Mouse (Mus musculus) cerebellum, postnatal 10 days (tissue): ENCODE measurements around the gene Ampd3.
A peak's percentile ranks its signal among the peaks of the same experiment; 100 is the strongest.

Experiments
- DNase-seq, 2 experiments: peaks; one replicate each; pipeline ENCODE4 v3.0.0; 2021; ENCODE audit warnings: mixed read lengths in 2 of 2

Ampd3 gene

GRCm38 (mm10) chr7:110768001-110768400 lies at the start of gene Ampd3:
TSS of gene Ampd3 (plus strand) at chr7:110768206.
- peak; percentile 39 to 53 for DNase-seq

GRCm38 (mm10) chr7:110718505-110718904 lies 49.5 kb upstream of the Ampd3 start:
- no peak for DNase-seq

DNA sequence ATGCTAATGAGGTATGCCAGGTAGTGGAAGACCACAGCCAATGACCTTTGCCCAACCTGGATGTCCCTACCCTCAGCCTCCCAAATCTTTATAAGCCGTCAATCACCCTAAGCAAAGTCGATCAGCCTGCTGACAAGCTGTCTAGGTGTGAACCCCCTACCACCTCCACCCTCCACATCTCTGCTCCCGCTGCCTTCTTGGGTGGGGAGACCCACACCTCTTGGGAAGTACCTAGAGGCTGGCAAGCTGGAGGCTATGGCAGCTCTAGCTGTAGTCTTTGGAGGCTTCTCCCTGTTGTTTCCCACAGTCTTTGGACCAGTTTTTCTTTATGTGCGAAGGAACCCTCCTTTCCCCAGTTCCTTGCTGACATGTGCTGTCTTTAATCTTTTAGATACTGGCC lies 48.1 kb upstream of the Ampd3 start:
- DNase-seq, result no peak

GRCm38 (mm10) chr7:110722183-110722582 lies 45.8 kb upstream of the Ampd3 start:
- DNase-seq, result peak; percentile 77 to 89

- DNase-seq, result peak; percentile 82 to 94
Measured at GRCm38 (mm10) chr7:110727049-110727448, 41.0 kb upstream of the Ampd3 start.

DNA sequence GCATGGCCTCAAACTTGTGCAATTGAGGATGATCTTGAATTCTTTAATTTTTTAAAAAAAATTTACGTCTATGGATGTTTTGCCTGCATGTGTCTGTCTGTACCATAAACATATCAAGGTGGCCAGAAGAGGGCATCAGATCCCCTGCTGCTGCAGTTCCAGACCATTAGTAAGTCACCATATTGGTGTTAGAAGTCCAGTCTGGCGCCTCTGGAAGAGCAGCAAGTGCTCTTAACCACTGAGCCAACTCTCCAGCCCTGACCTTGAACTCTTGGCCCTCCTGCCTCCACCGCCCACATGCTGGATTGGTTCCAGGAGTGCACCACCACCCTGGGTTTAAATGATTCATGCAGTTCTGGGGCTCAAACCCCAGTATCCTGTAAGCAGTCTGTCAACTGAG lies 39.1 kb upstream of the Ampd3 start:
- DNase-seq, result peak; percentile 55 to 64

- no peak for DNase-seq
Measured at GRCm38 (mm10) chr7:110729295-110729694, 38.7 kb upstream of the Ampd3 start.

GRCm38 (mm10) chr7:110731091-110731967 lies 36.7 kb upstream of the Ampd3 start:
- peak in 1 of 2 experiments; percentile 42 for DNase-seq

GRCm38 (mm10) chr7:110732001-110732632 lies 35.9 kb upstream of the Ampd3 start:
- DNase-seq, result no peak

DNA sequence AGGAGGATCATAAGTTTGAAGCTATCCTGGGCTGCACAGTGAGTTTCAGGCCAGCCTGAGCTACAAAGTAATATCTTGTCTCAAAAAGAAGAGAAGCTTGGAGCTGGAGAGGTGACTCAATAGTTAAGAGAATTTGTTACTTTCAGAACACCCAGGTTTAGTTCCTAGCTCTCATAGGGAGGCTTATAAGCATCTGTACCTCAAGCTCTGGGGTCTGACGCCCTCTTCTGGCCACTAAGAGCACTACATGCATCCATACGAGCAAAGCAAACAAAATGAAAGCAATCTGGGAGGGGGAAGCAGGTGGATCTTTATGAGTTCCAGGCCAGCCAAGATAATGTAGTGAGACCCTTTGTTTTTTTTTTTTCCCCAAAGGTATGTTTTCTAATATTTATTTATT lies 31.1 kb upstream of the Ampd3 start:
- DNase-seq, result no peak

DNA sequence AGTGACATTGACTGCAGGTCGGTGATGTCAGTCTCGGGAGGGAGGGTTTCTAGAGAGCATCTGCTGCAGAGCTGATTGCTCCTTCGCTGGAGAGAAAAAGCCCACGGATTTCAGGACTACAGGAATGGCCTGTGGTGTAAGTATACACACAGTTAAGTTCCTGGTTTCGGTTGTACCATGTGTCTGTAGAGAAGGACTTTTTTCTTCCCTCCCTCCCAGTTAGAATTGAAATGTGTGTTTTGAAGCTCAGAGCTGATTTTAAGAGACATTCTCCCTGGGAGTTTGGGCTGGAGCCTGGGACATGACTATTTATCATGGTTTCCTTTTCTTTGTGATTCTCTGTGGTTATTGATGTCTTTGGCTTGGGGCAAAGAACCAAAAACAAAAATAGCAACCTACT lies 28.2 kb upstream of the Ampd3 start:
- DNase-seq, result peak in 1 of 2 experiments; percentile 29

DNA sequence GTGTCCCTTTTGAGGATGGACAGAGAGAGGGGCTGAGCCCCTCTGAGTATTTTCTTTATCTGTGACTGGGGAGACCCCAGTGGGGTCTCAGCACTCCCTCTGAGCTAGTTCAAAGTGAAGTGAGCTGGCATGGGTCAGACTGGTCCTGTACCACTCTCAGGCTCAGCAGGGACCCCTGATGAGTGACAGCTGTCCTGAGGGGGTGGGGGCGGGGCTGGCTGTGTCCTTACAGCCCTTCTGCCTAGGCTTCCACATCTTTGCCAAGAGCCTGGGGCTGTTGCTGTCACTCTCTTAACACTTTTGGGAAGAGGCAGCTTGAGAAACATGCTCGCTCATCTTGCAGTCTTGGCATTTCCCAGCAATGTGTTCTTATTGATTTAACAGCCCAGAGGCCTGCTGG lies 27.8 kb upstream of the Ampd3 start:
- peak; percentile 69 to 78 for DNase-seq

- no peak for DNase-seq
Measured at GRCm38 (mm10) chr7:110742022-110742421, 26.0 kb upstream of the Ampd3 start.

DNA sequence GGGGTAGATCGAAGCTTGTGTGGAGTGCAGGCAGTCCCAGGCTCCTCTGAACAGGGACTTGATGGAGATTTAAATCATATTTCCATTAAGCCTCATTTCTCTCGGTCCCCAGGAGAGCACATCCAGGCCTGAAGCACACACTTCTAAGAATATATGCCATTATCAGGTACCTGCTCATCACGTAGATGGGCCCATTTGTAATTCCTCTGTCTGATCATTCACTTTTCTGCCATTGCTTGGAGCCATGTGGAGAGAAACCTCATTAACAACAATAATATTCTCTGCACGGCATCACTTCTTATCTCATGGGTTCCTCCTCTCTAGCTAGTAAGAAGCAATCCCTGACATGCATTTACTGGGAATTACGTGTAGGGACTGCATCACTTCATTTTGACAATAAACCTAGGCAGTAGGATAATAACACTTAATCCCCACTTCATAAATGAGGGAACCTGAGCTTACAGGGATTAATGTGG lies 21.9 kb upstream of the Ampd3 start:
- no peak for DNase-seq

GRCm38 (mm10) chr7:110746809-110747208 lies 21.2 kb upstream of the Ampd3 start:
- no peak for DNase-seq

GRCm38 (mm10) chr7:110750834-110751233 lies 17.2 kb upstream of the Ampd3 start:
- DNase-seq, result no peak

DNA sequence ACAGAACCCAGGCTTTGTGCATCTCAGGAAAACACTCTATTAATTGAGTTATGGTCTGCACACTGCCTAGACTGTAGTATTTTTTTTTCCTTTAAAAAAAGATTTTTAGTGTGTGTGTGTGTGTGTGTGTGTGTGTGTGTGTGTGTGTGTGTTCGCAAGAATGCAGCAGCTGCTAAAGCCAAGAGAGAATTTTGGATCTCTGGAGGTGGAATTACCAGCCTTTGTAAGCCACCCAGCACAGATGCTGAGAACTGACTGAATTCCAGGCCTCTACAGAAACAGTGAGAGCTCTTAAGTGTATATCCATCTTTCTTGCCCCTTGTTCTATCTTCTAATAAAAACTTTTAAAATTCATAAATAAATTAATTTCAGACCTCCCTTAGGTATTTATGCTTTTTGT lies 16.4 kb upstream of the Ampd3 start:
- DNase-seq, result no peak

GRCm38 (mm10) chr7:110753310-110753709 lies 14.7 kb upstream of the Ampd3 start:
- DNase-seq, result no peak

DNA sequence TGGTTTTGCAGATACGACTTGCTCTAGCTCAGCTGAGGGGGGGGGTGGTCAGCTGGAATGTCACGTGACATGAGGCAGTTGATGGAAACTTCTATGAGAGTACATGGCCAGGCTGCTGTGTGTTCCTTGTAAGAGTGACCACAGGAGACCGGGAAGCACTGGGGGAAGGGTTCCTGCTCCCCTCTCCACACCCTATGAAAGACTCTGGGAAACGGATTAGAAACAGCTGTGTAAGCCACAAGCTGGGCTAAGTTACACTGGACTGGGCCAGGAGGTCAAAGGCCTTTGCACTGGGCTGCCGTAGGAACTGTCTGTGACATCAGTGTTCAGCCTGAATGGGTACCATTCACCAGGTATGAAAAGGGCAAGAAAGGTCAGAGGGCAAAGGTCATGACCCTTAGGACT lies 14.1 kb upstream of the Ampd3 start:
- DNase-seq, result no peak

- no peak for DNase-seq
Measured at GRCm38 (mm10) chr7:110756440-110756839, 11.6 kb upstream of the Ampd3 start.

DNA sequence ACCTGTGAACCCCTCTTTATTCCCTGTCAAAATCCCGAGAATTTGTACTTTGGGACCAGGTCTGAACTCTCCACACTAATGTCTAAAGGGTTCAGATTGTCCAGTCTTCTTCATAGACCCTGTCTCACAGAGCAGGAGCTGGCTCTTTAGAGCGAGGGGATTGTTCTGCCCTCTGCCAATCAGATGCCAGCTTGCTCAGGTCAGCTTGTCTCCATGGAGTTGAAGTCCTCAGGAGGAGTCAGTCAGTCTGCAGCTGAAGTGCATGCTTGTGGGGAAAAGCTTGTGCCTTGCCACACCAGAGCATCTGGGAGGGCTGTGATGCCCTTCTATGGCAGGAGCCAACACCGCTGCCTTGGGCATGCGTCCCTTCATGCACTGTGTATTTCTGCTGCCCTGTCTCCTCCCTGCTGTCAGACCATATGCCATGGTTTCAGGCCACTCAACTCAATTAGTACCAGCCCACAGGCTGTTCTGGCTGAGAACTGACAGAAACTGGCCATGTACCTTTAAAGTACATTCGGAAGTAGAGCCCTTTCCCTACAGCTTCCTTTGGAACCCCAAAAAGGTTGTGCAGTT lies 5.3 kb upstream of the Ampd3 start:
- DNase-seq, result peak; percentile 87 to 91

DNA sequence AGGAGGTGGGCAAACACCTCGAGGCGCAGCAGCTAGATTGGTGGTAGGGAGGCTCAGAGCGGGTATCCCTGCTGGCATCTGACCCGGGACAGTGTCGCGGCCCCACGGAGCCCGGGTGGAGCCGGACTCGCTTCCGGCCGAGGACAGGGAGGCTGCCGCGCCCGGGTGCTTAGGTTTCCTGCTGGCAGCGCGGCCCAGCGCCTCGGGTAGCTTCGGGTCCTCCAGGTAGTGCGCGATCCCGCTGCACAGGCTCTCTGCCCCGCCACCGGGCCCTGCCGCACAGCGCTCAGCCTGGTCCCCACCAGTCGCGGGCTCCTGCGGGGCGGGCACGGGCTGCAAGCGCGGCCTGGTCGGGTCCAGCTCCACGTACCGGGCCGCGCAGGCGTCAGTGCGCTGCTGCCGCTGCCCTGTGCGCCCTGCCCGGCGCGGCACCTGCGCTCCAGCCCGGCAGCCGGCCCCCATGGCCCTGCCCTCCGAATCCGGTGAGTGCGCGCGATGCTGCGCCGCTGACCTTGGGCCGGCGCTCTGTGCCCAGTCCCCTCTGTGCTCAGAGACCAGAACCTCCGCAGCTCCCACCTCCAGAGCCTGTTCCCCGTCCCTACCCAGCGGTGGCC lies 552 bp downstream of the Ampd3 start:
- peak; percentile 61 to 68 for DNase-seq

- no peak for DNase-seq
Measured at GRCm38 (mm10) chr7:110769094-110769493, 1.1 kb downstream of the Ampd3 start.
